Mouse (Mus musculus) embryo, embryonic 9.5 days (tissue): ENCODE results near the gene Acly.
"Not testable (repeated sequence)": the region's sequence is repeated elsewhere in the genome, so short reads cannot be mapped to it uniquely, and the experiment has no call there.

Source experiments
- DNase-seq: peaks from one replicate; pipeline ENCODE4 v3.0.0-alpha.2; 2017; ENCODE audit errors: extremely low spot score

Gene Acly

DNA sequence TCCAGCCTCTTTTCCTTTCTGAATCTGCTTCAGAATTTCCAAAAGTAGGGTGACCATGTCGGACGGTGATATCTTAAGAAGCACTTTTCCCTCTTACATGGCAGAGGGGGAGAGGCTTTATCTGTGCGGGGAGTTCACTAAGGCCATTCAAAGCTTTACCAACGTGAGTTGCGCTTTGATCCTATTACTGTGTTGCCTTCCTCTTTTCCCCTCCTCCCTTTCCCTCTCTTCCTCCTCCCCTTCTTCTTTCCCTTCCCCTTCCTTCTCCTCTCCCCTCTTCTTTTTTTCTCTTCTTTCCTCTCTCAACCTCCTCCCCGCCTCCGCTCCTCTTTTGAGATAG is 17.9 kb upstream of the Acly start:
- no peak for DNase-seq

DNA sequence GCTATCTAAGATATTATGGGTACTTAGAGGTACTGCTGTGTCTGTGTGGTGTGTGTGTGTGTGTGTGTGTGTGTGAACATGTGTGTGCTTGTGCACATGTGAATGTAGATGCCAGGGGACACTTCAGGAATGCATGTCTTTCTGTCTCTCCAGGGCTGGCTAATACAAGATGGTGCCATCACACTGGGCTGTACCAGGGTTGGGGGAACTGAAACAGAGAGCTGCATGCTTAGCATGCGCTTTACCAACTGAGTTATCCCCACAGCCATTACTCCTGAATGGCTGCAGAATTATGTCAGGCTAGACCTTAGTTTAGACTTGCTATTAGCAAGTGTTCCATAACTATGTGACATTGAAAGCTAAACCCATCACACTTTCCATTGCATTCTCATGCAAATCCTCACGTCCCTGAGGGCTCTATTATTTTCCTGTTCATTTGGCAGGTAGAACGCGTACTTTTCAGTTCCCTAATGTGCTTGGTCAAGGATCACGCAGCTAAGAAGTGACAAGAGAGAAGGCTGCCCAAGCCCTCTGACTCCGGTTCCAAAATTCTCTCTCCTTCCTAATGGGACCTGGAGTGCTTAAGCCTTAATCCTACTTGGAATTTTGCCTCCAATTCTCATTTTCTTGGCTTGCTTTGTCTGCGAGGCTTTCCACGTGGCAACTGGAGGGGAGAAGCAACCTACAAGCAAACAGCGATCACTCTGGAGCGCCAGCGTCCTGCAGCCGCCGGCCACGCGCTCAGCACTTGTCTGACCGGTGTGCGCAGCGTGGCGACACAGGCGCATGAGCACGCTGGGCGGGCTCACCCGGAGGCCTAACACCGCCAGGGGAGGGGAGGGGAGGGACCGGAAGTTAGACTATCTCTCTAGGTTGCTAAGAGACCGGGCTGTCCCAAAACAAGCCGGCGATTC is 17.3 kb upstream of the Acly start, which contains the start of gene Ttc25:
Gene Ttc25, plus strand, starts transcription at position 776 of the 914 bp plus-strand sequence.
- peak; percentile 90 for DNase-seq

DNA sequence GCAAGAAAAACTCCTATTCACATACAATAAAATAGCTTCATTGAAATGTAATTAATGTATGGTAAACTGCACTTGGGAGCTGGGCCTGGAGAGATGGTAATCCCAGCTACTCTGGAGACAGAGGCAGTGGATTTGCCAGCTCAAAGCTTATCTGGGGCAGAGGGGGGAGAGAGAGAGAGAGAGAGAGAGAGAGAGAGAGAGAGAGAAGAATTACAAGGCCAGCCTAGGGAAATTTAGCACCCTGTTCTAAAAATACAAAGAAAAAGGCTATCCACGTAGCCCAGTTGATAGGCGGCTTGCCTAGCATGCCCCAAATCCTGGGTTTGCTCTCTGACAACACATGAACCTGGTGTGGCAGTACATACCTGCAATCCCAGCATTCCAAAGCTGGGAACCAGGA is 13.8 kb upstream of the Acly start:
- no peak for DNase-seq

DNA sequence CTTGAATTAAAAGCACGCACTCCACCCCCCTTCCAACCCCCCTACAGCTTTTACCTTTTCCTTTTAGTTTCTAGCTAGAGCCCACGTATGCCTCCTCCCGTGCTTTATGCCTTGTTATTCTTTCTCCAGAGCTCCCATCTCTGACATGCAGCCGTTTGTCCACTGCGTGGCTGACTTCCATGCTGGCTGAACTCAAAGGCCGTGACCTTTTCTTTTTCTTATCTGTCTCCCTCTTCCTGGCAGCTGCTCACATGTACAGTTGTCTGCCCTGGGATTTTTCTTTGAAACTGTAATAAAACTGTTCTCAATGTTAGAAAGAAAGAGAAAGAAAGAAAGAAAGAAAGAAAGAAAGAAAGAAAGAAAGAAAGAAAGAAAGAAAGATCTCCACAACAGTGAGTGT is 13.2 kb upstream of the Acly start:
- no peak for DNase-seq

DNA sequence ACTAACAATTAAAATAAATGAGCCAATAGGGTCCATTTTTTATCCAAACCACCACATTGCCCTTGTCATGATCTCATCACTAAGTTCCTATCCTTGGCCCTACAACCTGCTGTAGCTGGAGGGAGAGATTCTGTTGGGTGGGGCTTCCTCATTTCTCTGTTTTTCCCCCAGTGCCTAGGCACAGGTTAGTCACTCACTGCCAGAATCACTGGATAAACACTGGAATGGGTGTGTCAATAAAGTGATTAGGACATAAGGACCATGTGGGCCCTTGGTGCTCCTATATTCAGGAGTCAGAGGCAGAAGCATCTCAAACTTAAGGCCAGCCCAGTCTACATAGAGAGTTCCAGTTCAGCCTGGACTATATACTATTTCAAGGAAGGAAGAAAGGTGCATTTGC is 8.7 kb upstream of the Acly start:
- no peak for DNase-seq

DNA sequence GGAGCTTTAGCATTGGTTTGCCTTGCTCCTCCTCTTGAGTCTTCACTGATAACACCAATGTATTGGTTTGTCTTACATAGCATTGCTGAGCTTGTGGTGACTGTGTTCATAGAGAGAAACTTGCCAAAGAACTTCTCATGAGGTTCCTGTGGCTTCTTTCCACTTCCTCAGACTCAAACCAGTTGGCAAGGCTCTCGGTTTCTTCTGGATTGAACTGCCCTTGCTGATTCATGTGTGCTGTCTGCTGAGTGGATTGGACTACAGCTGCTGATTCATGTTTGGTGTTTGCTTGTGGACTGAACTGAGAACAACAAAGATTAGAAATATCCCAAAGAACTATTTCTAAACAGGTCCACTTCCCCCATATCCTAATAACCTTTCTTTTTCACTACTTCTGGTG is 8.2 kb upstream of the Acly start:
- DNase-seq = no peak

DNA sequence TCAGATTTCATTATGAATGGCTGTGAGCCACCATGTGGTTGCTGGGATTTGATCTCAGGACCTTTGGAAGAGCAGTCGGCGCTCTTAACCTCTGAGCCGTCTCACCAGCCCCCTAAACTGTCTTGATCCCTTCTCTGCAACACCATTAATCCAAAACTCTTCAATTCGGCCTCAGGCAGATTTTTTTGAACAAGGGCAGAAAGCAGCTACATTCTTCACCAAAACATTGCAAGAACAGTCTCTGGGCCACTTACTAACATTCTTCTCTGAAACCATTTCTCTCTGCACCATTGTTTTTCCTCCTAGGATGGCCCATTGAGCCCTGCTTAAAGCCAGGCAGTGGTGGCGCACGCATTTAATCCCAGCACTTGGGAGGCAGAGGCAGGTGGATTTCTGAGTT is 7.0 kb upstream of the Acly start:
- not testable (repeated sequence) for DNase-seq

DNA sequence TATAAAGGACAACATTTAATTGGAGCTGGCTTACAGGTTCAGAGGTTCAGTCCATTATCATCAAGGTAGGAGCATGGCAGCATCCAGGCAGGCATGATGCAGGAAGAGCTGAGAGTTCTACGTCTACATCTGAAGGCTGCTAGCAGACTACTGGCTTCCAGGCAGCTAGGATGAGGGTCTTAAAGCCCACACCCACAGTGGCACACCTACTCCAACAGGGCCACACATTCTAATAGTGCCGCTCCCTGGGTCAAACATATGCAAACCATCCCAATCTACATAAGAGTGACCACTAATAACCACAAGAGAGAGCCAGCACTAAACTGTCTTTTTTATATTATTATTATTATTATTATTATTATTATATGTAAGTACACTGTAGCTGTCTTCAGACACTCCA is 6.6 kb upstream of the Acly start:
- DNase-seq = not testable (repeated sequence)

DNA sequence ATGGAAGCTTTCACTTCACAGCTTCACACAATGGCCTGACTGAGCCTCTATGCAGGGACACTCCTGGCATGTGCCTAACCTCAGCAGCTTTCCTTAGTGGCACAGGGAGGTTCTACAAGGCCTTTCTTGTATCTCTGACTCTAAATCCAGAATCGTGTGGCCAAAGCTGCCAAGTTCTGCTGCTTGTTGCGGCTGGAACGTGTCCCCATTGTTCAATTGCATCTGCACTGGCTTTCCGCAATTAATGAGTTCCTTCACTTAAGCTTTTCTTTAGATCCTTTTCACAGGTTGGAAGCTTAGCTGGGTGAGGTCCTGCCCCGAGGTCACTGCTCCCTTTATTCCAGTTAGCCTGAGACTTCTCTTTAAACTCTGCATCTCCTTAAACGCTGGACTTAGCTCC is 6.1 kb upstream of the Acly start:
- DNase-seq = no peak

DNA sequence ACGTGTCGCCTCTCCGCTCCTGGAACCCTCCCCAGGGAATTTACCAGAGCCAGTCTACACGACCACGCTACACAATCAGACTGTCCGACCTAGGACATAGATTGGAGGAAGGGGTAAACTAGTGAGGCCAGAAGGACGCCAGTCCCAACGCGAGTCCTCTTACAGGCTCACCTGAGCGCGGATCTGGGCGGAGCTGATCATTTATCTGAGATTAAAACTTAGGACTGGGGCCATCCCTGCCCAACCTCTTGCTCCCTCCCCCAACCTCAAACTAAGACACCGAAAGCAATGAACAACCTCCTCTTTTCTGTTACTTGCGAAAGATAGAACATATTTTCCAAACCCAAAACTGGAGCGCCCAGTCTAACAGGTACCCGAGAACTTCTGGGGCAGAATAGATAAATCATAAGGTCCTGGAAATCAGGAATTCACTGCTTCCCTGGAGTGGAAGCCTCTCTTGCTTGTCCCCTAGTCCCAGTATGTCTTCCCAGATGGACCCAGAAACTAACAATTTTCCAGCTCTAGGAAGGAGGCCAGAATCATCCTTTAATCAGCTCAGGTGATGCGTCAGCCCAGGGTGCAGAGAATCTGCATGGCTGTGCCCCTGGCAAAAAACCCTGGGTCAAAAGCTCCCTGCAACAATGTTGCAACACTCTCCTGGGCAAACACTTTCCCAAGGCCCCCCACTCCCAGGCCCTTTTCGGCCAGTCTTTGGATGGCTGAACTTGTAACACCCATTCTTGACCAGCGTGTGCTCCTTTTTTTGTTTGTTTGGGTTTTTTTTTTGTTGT is 770 bp upstream of the Acly start:
- no peak for DNase-seq

DNA sequence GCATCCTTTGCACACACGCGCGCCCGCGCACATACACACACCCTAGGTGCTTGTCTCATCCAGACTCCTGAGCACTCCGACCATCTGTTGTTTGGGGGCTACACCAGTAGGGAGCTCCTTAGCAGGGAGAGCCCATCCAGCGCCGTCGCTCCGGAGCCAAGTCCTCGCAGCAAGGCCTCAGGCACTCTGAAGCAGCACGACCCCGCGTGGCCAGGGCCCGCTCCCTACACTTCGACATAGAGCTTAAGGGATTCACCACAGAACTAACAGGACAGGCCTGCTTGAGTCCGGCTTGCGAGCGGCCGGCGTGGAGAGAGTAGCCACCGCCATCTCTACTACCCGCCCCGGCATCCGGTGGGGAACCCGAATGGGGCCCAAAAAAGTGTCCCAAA is 738 bp downstream of the Acly start:
- peak; percentile 71 for DNase-seq

DNA sequence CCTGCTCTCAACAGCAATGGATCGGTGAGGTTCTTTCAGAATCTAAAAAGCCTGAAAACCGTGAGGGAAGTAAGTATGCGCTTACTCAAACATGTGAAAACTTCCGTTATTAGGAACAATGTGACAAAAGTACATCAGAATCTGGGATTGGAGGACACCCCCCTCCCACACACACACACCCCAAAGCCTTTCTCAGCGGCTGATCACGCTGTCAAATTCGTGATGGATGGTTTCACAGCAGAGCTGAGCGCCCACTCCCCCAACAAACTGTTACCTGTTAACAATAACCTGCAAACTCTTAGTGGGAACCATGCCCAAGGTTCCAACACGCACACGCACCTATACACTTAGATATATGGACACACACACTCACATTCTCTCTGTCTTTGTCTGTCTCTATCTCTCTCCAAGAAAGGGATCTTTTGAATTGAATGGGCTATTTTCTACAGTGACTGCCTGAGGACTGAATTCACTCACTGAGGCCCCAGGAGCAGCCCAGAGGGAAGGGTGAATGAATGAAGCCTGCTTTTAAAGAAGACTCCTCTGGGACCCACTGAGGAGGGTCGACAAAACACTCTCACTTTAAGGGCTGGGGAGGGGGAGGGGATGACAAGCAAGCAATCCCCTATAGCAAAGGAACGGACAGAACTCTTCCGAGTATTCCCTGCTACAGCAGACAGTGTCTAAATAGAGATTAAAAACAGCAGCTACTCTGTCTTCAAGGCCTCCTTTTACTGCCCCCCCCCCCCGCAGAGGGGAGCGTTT is 1.6 kb downstream of the Acly start:
- peak; percentile 17 for DNase-seq

DNA sequence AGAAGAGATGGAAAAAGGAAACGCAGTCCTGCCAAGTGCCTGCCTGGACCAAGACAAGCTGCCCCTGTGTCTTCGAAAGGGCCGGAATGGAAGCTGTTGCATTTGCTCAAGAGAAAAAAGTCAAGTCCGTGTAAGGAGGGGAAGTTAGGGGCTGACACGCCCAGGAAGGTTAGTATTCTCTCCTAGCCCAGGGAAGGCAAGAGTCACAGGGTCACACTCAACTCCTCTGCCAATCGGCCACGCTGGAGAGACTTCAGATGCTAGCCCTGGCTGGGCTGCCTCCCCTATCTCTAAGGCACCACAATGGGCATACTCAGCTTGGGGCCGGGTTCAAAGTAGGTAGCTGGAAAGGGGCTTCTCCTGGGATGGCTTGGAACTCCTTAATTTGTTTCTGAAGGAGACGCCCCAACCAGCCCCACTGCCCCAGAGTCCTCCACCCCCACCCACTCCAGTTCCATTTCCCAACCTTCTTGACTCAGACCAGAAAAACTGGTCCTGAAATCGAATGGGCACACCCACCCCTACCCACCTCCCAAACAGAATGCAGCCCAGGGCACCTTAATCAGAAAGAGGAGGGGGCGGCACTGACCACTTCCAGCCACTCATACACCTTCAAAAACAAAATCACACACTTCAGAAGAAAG is 2.7 kb downstream of the Acly start:
- DNase-seq = no peak

DNA sequence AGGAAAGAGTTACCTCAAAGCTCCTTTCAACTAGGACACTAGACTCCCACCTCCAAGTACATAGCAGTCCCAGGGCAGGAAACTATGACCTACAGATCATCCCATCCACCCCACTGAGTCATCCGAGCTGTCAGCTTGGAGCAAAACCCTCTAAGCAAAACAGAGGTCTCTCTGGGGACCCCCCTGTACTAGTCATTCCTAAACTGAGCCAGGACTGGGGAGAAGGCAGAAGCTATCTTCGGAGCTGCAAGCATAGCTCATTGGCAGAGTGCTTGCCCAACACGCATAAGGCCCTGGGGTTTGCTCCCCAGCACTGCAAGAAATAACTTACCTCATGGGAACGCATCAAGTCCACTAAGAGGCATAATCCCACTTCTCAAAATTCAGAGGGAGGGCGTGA is 3.4 kb downstream of the Acly start:
- DNase-seq = no peak

DNA sequence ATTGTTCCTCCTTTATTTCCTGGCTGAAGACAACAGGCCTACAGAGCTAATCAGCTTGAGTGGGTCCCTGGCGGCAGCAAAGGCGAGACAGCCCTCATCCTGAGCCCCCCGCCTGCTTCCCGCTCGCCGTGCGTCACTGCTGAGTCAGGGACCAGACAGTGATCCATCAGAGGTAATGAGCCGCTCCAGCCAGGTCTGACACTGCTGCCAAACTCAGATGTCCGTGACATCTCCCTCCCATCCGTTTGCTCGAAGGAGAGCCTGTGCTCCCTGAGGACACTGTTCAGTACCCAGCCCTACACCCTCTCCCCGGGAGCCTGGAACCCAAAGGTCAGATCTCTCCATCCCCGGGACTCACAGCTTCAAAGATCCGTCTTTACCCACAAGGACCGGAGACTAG is 7.0 kb downstream of the Acly start:
- no peak for DNase-seq

DNA sequence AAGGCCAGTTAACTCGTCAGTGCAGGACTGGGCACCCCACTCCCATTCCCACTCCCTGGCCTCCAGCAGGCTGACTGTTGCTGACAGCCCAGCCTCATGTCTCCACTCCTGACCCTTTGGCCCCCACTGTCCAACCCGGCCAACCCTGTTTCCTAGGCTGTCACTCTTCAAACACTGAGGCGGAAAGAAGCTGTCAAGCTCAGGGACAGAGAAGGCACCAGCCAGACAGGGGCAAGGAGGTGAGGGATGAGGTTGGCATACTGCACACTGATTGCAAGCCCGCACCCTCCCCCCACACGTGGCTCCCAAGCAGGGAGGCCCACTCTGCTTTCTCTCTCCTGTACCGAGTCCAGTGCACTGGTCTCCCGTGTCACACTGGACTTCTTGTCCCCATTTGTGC is 8.6 kb downstream of the Acly start:
- no peak for DNase-seq

DNA sequence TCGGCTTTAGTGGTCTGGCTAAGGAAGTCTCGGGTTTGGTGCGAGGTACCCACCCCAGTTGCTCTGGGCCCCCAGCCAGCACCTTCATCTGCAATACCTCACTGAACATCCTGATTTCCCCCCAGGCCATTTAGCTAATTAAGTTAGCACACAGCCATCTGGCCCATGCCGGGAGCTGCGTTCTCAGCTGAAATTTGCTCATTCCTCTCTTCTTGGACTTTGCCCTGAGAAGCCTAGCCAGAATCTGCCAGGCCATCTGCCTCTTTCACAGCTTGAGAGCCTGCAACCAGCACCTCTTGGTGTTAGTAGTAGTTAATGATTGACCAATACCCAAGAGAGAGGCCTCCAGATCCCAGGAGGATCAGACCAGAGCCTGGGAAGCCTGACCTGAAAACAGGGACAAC is 9.6 kb downstream of the Acly start:
- DNase-seq = no peak

DNA sequence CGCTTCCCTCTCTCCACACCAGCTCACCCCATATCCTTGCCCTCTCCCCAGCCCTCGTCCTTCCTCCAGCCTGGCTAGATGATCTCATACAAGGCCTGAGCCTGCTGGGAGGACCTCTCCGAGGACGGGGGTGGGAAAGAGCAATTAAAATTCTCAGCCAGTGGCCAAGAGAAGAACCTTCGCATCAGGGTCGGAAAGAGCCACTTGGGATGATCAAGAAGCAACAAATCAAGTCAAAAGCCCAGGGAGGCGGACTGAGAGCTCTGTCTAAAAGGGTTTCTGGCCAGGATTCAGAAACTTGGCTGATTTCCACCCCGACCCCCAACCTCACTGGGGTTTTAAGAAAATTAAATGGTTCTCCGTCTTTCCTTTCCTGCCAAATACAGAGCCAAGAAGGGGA is 11.5 kb downstream of the Acly start:
- DNase-seq = no peak

DNA sequence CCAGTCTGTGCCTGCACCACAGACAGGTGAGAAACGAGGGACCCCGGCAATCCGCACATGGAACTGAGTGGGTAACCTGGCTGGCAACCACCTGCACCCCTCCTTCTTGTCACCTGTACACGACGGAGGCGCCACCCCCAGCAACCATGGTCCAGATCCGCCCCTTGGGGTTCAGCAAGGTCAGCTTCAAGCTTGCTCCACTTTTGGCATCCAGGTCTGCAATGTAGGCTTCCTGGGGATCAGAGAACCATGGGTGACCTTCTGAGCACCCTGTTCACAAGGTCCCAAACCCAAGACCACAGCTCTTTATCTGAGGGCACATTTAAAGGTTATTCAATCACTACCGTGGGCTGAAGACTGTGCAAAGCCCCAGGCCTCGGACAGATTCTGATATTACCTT is 12.0 kb downstream of the Acly start:
- no peak for DNase-seq

DNA sequence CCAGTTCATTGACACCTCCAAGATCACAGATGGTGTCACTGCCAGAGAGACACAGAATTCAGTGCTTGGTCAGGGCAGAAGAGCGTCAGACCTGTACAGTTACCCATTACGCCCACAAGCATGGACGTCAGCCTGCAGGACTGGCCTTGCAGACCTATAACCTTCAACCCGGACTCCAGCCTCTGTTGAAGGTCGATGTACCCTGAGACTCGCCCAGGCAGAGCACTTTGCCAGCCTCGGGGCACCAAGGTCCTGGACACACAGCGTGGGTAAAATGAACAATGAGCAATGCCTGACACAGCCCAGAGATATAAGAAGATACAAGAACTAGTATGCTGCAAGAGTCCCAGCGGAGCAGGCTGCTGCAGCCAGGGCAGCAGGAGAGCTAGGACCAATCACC is 12.7 kb downstream of the Acly start:
- no peak for DNase-seq

DNA sequence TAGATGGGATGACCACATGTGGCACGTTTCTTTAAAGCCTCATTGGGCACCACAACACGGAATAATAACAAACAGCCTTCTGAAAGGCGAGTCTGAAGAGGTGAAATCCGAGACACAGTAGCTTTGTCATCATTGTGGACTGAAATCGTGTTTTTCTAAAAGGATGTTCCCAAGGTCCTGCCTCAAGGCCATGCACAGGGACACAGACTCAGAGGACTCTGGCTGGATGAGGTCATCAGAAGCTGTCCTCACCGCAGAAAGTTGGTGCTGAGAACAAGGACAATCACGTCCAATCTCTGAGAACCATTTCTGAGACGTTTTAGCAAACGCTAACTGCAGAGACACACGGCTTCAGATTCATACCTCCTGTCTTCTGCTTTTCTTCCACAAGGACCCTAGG is 14.1 kb downstream of the Acly start:
- DNase-seq = no peak

DNA sequence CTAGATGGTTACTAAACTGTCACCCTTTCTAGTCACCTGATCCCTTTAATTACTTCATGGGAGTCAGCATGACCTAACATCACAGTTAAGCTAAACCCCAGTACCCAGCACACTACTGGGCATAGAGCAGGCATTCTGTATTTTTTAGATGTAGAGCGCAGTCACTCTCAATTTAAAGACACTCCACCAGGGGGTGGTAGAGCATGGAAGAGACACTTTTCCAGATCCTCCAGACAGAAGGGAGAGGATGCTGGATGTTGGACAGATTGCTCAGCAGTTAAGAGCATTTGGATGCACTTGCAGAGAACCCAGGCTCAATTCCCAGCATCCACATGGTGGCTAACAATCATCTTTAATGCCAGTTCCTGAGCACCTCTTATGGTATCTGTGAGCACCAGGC is 15.4 kb downstream of the Acly start:
- peak; percentile 10 for DNase-seq
